Mouse (Mus musculus) left cerebral cortex, adult 18-20 months (tissue): Measurements from ENCODE around the gene Tssk6. TPM values are rescaled to one million over a fixed set of nuclear protein-coding genes. Genes with fewer than 3 reads are reported as not detected.

Experiments used
- total RNA-seq, 2 experiments: library from RNA; stranded (reverse); gene quantifications; 2 replicates each; pipeline ENCODE4 v1.2.3; 2021

Tssk6 gene
- total RNA-seq, 2 experiments from 2014 or later: not detected

Other genes with a start within 250 kb of the Tssk6 start
- gene Zfp964, start 247.7 kb upstream of the Tssk6 start, total RNA-seq: 1 to 10 TPM; 3.1 to 4.9 TPM
- gene Zfp869, start 191.5 kb upstream of the Tssk6 start, total RNA-seq: 10 to 100 TPM; 21.0 to 22.5 TPM
- gene Zfp963, start 152.2 kb upstream of the Tssk6 start, total RNA-seq: 1 to 10 TPM; 2.6 to 5.1 TPM
- gene Gm20422, start 127.3 kb upstream of the Tssk6 start, total RNA-seq: 1 to 10 TPM in 1 of 2 experiments, not detected in 1; 1.3 TPM
- gene Atp13a1, start 111.0 kb upstream of the Tssk6 start, total RNA-seq: 10 to 100 TPM; 36.2 to 36.4 TPM
- gene Zfp866, start 111.0 kb upstream of the Tssk6 start, total RNA-seq: 10 to 100 TPM; 26.6 to 27.8 TPM
- gene Gmip, start 93.5 kb upstream of the Tssk6 start, total RNA-seq: 10 to 100 TPM in 1 of 2 experiments, 1 to 10 TPM in 1; 9.0 to 12.8 TPM
- under 1 TPM; 0.59 to 0.60 TPM for gene Lpar2, start 79.8 kb upstream of the Tssk6 start, total RNA-seq
- gene Pbx4, start 69.7 kb upstream of the Tssk6 start, total RNA-seq: 10 to 100 TPM; 14.1 to 17.8 TPM
- gene Cilp2, start 14.5 kb upstream of the Tssk6 start, total RNA-seq: under 1 TPM; 0.33 to 0.59 TPM
- 100 to 1,000 TPM; 148 to 155 TPM for gene Ndufa13, start 374 bp downstream of the Tssk6 start, total RNA-seq
- 10 to 100 TPM; 28.3 to 30.7 TPM for gene Yjefn3, start 528 bp downstream of the Tssk6 start, total RNA-seq
- 10 to 100 TPM; 28.7 TPM for gene Gatad2a, start 94.2 kb downstream of the Tssk6 start, total RNA-seq
- 10 to 100 TPM; 67.6 to 69.9 TPM for gene Mau2, start 140.6 kb downstream of the Tssk6 start, total RNA-seq
- 10 to 100 TPM; 46.8 to 47.1 TPM for gene Sugp1, start 140.6 kb downstream of the Tssk6 start, total RNA-seq
- 1 to 10 TPM; 3.6 to 4.2 TPM for gene Tm6sf2, start 170.7 kb downstream of the Tssk6 start, total RNA-seq
- gene Hapln4, start 181.3 kb downstream of the Tssk6 start, total RNA-seq: 100 to 1,000 TPM in 1 of 2 experiments, 10 to 100 TPM in 1; 97.9 to 111 TPM
- 100 to 1,000 TPM; 137 to 145 TPM for gene Ncan, start 218.7 kb downstream of the Tssk6 start, total RNA-seq
- gene Nr2c2ap, start 229.1 kb downstream of the Tssk6 start, total RNA-seq: 10 to 100 TPM; 23.7 to 25.5 TPM
- gene Rfxank, start 237.0 kb downstream of the Tssk6 start, total RNA-seq: 10 to 100 TPM; 11.7 to 14.9 TPM
- 10 to 100 TPM; 47.7 to 48.0 TPM for gene Borcs8, start 237.3 kb downstream of the Tssk6 start, total RNA-seq
- not detected for gene Mef2b, start 237.5 kb downstream of the Tssk6 start, total RNA-seq